Mouse (Mus musculus) brain, embryonic 14.5 days (tissue): Measurements from ENCODE around the gene Nup210l.

ENCODE experiments used
- CTCF ChIP-seq: fragments of 200-500 bp; IDR thresholded peaks from 2 replicates; pipeline ENCODE4 v1.5.1; 2012; ENCODE audit warnings: inconsistent platforms, mild to moderate bottlenecking, moderate library complexity, borderline replicate concordance; ENCODE audit not compliant: insufficient read depth, insufficient read length; ENCODE audit errors: extremely low read depth
- POLR2A ChIP-seq: fragments of 200-500 bp; IDR thresholded peaks from 2 replicates; pipeline ENCODE4 v1.6.1; 2012; ENCODE audit warnings: mild to moderate bottlenecking, inconsistent platforms, borderline replicate concordance; ENCODE audit not compliant: poor library complexity, insufficient read depth, insufficient read length, severe bottlenecking; ENCODE audit errors: extremely low read depth

GRCm38 (mm10) chr3:90224331-90224730 lies 120.4 kb downstream of the Nup210l start:
- TF ChIP-seq CTCF (no peak), POLR2A (no peak)
